Mouse (Mus musculus): ENCODE results near the gene Fpgs. TPM values are rescaled to one million over a fixed set of nuclear protein-coding genes. Genes with fewer than 3 reads are reported as not detected.
A peak's percentile ranks its signal among the peaks of the same experiment; 100 is the strongest.

Fpgs gene
- polyA plus RNA-seq, 1 experiment: 20.7 TPM

- Histone ChIP-seq H3K36me3 (ENCODE audit: control insufficient read depth, insufficient read depth) (no peaks in the 10 kb centered on the region), H3K4me2 (ENCODE audit: low read depth) (no peak overlapping the region), H3ac (ENCODE audit: control insufficient read depth, insufficient read length) (no peak overlapping the region), H3K4me3 (no peak overlapping the region), H3K27me3 (ENCODE audit: control insufficient read depth, insufficient read depth, insufficient read length) (no peaks in the 10 kb centered on the region), H3K79me2 (ENCODE audit: control insufficient read depth, insufficient read depth) (no peaks in the 10 kb centered on the region)
- TF ChIP-seq CEBPB (IDR thresholded peaks at IDR 0.05; ENCODE audit: insufficient read depth, poor library complexity, severe bottlenecking) (no peak), MYOD1 (IDR thresholded peaks at IDR 0.05; ENCODE audit: control insufficient read depth in 1 of 3, insufficient read length in 2 of 3, low read depth in 2 of 3) (no peak)
Measured at GRCm38 (mm10) chr2:32639632-32640031, 64.3 kb downstream of the Fpgs start.

- no peaks in the 10 kb centered on the region for H3K79me2 ChIP-seq (ENCODE audit: control insufficient read depth, insufficient read depth)
- H3ac ChIP-seq (ENCODE audit: control insufficient read depth, insufficient read length): no peak overlapping the region
- H3K4me2 ChIP-seq (ENCODE audit: low read depth): no peak overlapping the region
- H3K27me3 ChIP-seq (ENCODE audit: control insufficient read depth, insufficient read depth, insufficient read length): no peaks in the 10 kb centered on the region
- H3K4me3 ChIP-seq: no peak overlapping the region
- TF ChIP-seq USF1 (IDR thresholded peaks at IDR 0.05; ENCODE audit: low read depth): no peak
- TF ChIP-seq MYOD1 (IDR thresholded peaks at IDR 0.05; ENCODE audit: control insufficient read depth in 1 of 3, insufficient read length in 2 of 3, low read depth in 2 of 3): no peak
- TF ChIP-seq CEBPB (IDR thresholded peaks at IDR 0.05; ENCODE audit: insufficient read depth, poor library complexity, severe bottlenecking): no peak
- TF ChIP-seq POLR2AphosphoS2 (IDR thresholded peaks at IDR 0.05; ENCODE audit: insufficient read length, low read depth): no peak
- TF ChIP-seq MAX (IDR thresholded peaks at IDR 0.05; ENCODE audit: low read depth): no peak
- TF ChIP-seq SRF (IDR thresholded peaks at IDR 0.05; ENCODE audit: control insufficient read depth, insufficient read length, low read depth): no peak
- TF ChIP-seq MYOG (IDR thresholded peaks at IDR 0.05; ENCODE audit: control insufficient read depth in 1 of 3, insufficient read depth in 1 of 3, insufficient read length in 2 of 3, low read depth in 2 of 3): no peak
- no peak for TF ChIP-seq REST (IDR thresholded peaks at IDR 0.05; ENCODE audit: insufficient read depth, insufficient read length)
- H3K36me3 ChIP-seq (ENCODE audit: control insufficient read depth, insufficient read depth): no peaks in the 10 kb centered on the region
Measured at GRCm38 (mm10) chr2:32637778-32638281, 66.1 kb downstream of the Fpgs start.

GRCm38 (mm10) chr2:32636617-32637016, 67.3 kb downstream of the Fpgs start:
- Histone ChIP-seq H3K4me2 (ENCODE audit: low read depth) (no peak overlapping the region), H3K79me2 (ENCODE audit: control insufficient read depth, insufficient read depth) (no peaks in the 10 kb centered on the region), H3ac (ENCODE audit: control insufficient read depth, insufficient read length) (no peak overlapping the region), H3K4me3 (no peak overlapping the region), H3K36me3 (ENCODE audit: control insufficient read depth, insufficient read depth) (no peaks in the 10 kb centered on the region), H3K27me3 (ENCODE audit: control insufficient read depth, insufficient read depth, insufficient read length) (no peaks in the 10 kb centered on the region)
- no peak for TF ChIP-seq POLR2A (IDR thresholded peaks at IDR 0.05; ENCODE audit: insufficient read length, low read depth)
- no peak for TF ChIP-seq CEBPB (IDR thresholded peaks at IDR 0.05; ENCODE audit: insufficient read depth, poor library complexity, severe bottlenecking)
- no peak for TF ChIP-seq MYOG (IDR thresholded peaks at IDR 0.05; ENCODE audit: control insufficient read depth in 1 of 3, insufficient read depth in 1 of 3, insufficient read length in 2 of 3, low read depth in 2 of 3)
- TF ChIP-seq E2F4 (IDR thresholded peaks at IDR 0.05; ENCODE audit: insufficient read depth): no peak
- TF ChIP-seq USF1 (IDR thresholded peaks at IDR 0.05; ENCODE audit: low read depth): no peak
- TF ChIP-seq MAX (IDR thresholded peaks at IDR 0.05; ENCODE audit: low read depth): no peak
- no peak for TF ChIP-seq MYOD1 (IDR thresholded peaks at IDR 0.05; ENCODE audit: control insufficient read depth in 1 of 3, insufficient read length in 2 of 3, low read depth in 2 of 3)
- TF ChIP-seq TCF3 (IDR thresholded peaks at IDR 0.05; ENCODE audit: insufficient read length, low read depth): no peak
- TF ChIP-seq POLR2AphosphoS2 (IDR thresholded peaks at IDR 0.05; ENCODE audit: insufficient read length, low read depth): peak; percentile 19

DNA sequence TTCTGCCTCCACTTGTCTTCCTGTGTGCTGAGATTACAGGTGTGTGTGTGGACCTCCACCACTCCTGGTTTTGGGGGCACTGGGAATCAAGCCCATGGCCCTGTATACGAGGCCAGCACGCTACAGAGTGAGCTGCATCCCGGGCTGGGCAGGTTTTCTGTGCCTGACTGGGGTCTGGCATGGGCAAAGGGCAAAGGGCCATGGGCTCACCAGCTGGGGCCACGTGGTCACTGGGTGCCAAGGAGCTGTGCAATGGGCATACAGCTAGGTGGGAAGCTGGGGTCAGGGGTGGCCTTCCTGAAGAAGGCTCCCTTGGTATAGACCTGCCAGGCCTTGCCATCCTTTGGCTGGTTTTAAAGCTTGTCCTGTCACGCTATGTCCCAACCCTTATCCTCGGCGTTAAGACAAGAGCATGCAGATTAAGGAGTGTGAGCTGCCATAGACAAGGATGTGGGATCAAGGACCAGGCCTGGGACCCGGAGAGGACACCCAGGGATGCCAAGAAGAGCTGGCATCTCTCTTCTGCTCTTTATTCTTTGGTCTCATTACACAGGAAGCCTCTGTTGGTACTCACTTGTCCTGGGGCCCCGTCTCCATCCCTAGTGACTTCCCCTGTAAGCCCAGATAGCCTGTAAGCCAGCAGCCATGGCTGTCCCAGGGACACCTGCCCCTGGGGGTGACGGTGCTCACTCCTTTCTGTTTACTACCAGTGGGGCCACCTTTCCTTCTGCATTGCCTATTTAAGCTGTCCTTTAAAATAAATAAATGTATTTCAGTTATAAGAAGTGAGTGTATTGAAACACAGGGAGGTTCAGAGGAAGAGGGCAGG, 69.5 kb downstream of the Fpgs start:
- H3K79me2 ChIP-seq (ENCODE audit: control insufficient read depth, insufficient read depth): peaks cover 7% of the 10 kb centered on the region
- no peak overlapping the region for H3ac ChIP-seq (ENCODE audit: control insufficient read depth, insufficient read length)
- H3K36me3 ChIP-seq (ENCODE audit: control insufficient read depth, insufficient read depth): no peaks in the 10 kb centered on the region
- H3K4me3 ChIP-seq: no peak overlapping the region
- TF ChIP-seq SRF (IDR thresholded peaks at IDR 0.05; ENCODE audit: control insufficient read depth, insufficient read length, low read depth): no peak
- no peak for TF ChIP-seq CEBPB (IDR thresholded peaks at IDR 0.05; ENCODE audit: insufficient read depth, poor library complexity, severe bottlenecking)
- no peak for TF ChIP-seq E2F4 (IDR thresholded peaks at IDR 0.05; ENCODE audit: insufficient read depth)
- TF ChIP-seq MYOG (IDR thresholded peaks at IDR 0.05; ENCODE audit: control insufficient read depth in 1 of 3, insufficient read depth in 1 of 3, insufficient read length in 2 of 3, low read depth in 2 of 3): no peak
- TF ChIP-seq POLR2AphosphoS2 (IDR thresholded peaks at IDR 0.05; ENCODE audit: insufficient read length, low read depth): no peak
- TF ChIP-seq TCF12 (IDR thresholded peaks at IDR 0.05; ENCODE audit: insufficient read depth, poor library complexity, severe bottlenecking): no peak
- no peak for TF ChIP-seq POLR2A (IDR thresholded peaks at IDR 0.05; ENCODE audit: insufficient read length, low read depth)
- TF ChIP-seq REST (IDR thresholded peaks at IDR 0.05; ENCODE audit: insufficient read depth, insufficient read length): no peak
- TF ChIP-seq USF1 (IDR thresholded peaks at IDR 0.05; ENCODE audit: low read depth): no peak
- TF ChIP-seq MYOD1 (IDR thresholded peaks at IDR 0.05; ENCODE audit: control insufficient read depth in 1 of 3, insufficient read length in 2 of 3, low read depth in 2 of 3): no peak
- no peak for TF ChIP-seq TCF3 (IDR thresholded peaks at IDR 0.05; ENCODE audit: insufficient read length, low read depth)
- no peak for TF ChIP-seq MAX (IDR thresholded peaks at IDR 0.05; ENCODE audit: low read depth)
- no peaks in the 10 kb centered on the region for H3K27me3 ChIP-seq (ENCODE audit: control insufficient read depth, insufficient read depth, insufficient read length)
- H3K4me2 ChIP-seq (ENCODE audit: low read depth): peak overlapping the region; percentile 28

DNA sequence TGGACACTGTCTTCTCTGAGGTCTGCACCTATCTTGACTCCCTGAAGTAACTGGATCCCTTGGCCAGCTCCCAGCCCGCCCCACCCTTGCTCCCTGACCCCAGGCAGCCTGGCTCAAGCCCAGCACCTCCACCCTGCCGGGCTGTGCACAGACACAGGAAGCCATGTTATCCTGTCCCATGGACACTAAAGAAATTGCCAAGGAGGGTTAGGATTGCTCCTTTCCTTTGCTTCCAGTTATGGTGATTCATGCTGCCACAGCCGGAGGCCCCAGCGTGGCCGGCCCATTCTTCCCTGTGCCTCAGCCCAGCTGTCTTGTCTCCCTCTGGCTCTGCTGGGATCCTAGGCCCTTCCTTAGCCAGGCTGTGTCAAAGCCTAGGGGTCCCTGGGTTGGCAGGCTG, 70.3 kb downstream of the Fpgs start:
- Histone ChIP-seq H3K79me2 (ENCODE audit: control insufficient read depth, insufficient read depth) (peaks cover 9% of the 10 kb centered on the region), H3K27me3 (ENCODE audit: control insufficient read depth, insufficient read depth, insufficient read length) (no peaks in the 10 kb centered on the region), H3K4me3 (no peak overlapping the region), H3K4me2 (ENCODE audit: low read depth) (peak overlapping the region; percentile 28), H3ac (ENCODE audit: control insufficient read depth, insufficient read length) (no peak overlapping the region), H3K36me3 (ENCODE audit: control insufficient read depth, insufficient read depth) (no peaks in the 10 kb centered on the region)
- TF ChIP-seq MYOG (IDR thresholded peaks at IDR 0.05; ENCODE audit: control insufficient read depth in 1 of 3, insufficient read depth in 1 of 3, insufficient read length in 2 of 3, low read depth in 2 of 3) (peak in 2 of 3 experiments; percentile 11 to 56), E2F4 (IDR thresholded peaks at IDR 0.05; ENCODE audit: insufficient read depth) (no peak), REST (IDR thresholded peaks at IDR 0.05; ENCODE audit: insufficient read depth, insufficient read length) (no peak), MYOD1 (IDR thresholded peaks at IDR 0.05; ENCODE audit: control insufficient read depth in 1 of 3, insufficient read length in 2 of 3, low read depth in 2 of 3) (peak in 2 of 3 experiments; percentile 26 to 48), TCF3 (IDR thresholded peaks at IDR 0.05; ENCODE audit: insufficient read length, low read depth) (no peak), SRF (IDR thresholded peaks at IDR 0.05; ENCODE audit: control insufficient read depth, insufficient read length, low read depth) (no peak), POLR2A (IDR thresholded peaks at IDR 0.05; ENCODE audit: insufficient read length, low read depth) (no peak), POLR2AphosphoS2 (IDR thresholded peaks at IDR 0.05; ENCODE audit: insufficient read length, low read depth) (no peak)
